Mouse (Mus musculus): Measurements from ENCODE around the gene Asb17.

GRCm38 (mm10) chr3:153804032-153804431 lies 40.0 kb upstream of the Asb17 start:
- no peak for TF ChIP-seq POLR2A (IDR thresholded peaks at IDR 0.05; ENCODE audit: borderline replicate concordance, extremely low read depth, low read depth, low read length)
- no peak for TF ChIP-seq CTCF (IDR thresholded peaks at IDR 0.05; ENCODE audit: insufficient read depth, low read length)

Data from lung, adult 2 months (tissue).